Mouse (Mus musculus) retina, postnatal 1 day (tissue): ENCODE measurements around the gene Ifrd2.

ENCODE experiments used
- DNase-seq: peaks from one replicate; pipeline ENCODE4 v3.0.0-alpha.2; 2012

Gene Ifrd2

DNA sequence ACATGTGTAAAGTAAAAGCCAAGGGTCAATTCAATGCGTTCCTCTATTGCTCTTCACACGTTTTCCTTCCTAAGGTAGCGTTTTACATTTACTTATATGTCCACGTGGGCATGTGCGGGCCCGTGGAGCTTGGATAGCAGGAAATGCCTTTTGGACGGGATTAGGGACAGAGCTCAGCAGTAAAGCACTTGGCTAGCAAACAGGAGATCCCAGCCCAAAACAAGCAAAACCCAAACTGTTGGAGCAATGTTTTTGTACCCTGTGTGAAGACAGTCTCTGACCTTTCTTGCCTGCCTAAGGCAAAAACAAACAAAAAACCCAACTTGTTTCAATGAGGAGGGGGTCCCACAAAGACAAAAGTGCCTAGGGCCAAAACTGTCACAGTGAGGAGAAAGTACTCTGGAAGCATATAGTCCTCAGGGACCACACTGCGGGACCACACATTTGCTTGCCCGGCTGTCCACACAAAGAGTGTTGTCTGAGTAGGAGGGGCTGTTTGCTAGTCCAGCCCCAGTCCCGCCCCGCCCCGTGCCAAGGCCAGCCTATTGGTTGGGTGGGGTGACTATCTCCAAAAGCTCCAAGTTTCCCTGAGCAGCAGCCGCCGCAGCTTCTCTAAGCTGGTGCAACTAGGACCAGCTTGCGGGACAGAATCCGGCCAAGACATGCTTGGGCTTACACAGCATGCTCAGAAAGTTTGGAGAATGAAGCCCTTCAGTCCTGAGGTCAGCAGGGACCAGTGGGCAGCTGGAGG is 10.9 kb upstream of the Ifrd2 start, which contains the start of gene Hyal1:
Gene Hyal1 (plus strand): TSS at position 571 of the 751 bp plus-strand sequence.
- peak; percentile 89 for DNase-seq

GRCm38 (mm10) chr9:107577871-107578270 is 9.6 kb upstream of the Ifrd2 start:
- no peak for DNase-seq

DNA sequence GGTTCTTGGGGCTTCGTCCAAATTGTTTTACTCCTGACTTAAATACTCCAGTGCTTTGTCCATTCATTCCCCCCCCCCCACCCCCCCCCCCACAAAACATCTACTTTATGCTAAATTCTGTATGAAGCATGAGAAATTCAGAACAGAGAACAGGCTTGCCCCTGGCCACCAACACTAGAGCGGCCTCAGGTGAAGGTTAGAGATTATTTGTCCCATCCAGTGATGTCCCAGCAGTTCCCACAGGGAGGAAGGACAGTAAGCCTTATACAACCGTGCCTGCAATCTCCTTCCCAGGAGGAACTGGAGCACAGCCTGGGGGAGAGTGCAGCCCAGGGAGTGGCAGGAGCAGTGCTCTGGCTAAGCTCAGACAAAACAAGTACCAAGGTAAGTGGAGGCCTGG is 8.9 kb upstream of the Ifrd2 start, which contains the start of gene Naa80:
Gene Naa80 (plus strand): TSS at position 301 of the 400 bp plus-strand sequence.
- no peak for DNase-seq

GRCm38 (mm10) chr9:107579023-107579900 is 8.2 kb upstream of the Ifrd2 start:
- no peak for DNase-seq

- peak; percentile 88 for DNase-seq
Measured at GRCm38 (mm10) chr9:107580501-107581317, 6.7 kb upstream of the Ifrd2 start, which contains the start of gene Hyal3. Gene Hyal3 (plus strand): TSS chr9:107580818.

DNA sequence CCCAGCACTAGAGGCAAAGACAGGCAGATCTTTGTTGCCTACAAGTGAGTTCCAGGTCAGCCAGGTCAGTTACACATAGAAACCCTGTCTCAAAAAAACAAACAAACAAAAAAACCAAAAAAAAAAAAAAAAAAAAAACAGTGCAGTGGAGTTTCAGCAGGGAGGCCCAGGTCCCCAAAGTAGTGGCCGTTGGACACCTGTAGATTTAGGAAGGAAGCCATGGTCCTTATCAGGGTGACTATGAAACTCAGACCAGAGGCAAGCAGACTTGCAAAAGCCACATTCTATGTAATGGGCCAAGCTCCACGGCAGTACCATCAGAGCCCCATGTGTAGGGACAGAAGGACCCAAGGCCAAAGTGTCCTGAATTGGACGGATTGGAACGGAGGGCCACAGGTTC is 5.9 kb upstream of the Ifrd2 start:
- DNase-seq, result no peak

DNA sequence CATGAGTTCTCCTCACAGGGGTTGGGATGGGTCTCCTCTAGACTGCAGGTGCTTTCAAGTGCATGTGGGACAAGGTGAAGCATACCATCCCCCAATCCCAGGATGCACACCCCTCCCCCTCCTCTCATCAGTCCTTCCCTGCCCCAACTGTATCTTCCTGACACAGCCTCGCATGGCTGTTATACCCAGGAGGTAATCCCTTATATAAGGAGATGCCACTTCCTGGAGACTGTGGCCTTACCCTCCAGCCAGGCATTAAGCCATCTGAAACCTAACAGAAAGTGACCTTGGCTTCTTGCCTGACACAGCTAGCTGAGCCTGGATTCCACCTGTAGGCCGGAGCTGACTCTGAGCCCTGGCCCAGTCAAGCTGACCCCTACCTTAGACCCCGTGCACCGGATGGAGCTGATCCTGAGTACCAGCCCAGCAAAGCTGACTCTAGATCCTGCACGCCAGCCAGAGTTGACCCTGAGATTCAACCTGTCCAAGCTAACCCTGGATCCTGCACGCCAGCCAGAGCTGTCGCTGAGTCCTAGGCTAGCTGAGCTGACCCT is 4.9 kb upstream of the Ifrd2 start:
- DNase-seq, result no peak

GRCm38 (mm10) chr9:107583174-107583573 is 4.3 kb upstream of the Ifrd2 start:
- DNase-seq, result no peak

- no peak for DNase-seq
Measured at GRCm38 (mm10) chr9:107586504-107586903, 938 bp upstream of the Ifrd2 start.

DNA sequence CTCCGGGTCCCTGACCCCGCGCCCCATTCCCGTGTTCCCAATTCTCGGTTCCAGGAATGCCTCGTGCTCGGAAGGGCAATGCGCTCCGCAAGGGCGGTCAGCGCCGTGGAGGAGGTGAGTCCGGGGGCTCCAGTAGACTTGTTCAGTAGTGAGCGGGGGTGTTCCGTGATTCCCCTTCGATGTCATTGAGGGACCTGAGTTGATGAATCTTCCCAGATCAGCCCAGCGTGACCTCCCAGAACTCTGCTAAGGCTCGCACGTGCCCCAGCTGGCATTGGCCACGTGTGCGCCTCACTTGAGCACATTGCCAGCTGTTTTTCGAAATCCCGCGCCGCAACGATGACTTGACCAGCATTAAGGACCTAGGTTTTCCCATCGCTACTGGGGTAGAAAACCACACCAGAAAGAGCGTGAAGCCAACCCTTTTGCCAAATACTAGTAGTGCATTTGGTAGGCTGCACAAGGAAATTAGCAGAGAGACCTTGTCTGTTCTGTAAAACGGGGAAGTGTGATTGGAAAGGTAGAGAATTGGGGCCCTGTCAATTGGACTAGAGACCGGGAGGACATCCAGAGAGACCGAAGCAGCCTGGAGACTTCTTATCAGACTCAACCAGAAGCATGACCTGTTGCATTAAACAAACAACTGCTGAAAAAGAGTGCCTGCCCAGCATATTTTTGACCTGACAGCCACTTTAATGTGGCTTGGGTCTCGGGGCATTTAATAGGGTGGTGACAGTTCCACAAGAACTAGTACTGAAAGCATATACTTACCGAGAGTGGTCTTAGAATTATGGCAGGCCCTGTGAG is 594 bp downstream of the Ifrd2 start:
- DNase-seq, result no peak

- no peak for DNase-seq
Measured at GRCm38 (mm10) chr9:107590058-107590772, 2.8 kb downstream of the Ifrd2 start.

DNA sequence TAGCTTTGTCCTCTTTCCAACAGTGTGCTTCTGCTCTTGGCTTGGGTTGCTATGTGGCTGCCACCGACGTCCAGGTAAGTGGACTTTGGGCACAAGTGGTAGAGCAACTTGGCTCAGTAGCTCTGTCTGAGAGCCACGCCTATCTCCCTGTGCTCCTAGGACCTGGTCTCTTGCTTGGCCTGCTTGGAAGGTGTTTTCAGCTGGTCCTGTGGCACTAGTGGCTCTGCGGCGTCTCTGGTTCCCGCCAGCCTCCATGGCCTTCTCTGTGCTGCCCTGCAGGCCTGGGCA is 3.3 kb downstream of the Ifrd2 start:
- DNase-seq, result no peak

GRCm38 (mm10) chr9:107593101-107593976 is 5.9 kb downstream of the Ifrd2 start:
- DNase-seq, result peak; percentile 63

DNA sequence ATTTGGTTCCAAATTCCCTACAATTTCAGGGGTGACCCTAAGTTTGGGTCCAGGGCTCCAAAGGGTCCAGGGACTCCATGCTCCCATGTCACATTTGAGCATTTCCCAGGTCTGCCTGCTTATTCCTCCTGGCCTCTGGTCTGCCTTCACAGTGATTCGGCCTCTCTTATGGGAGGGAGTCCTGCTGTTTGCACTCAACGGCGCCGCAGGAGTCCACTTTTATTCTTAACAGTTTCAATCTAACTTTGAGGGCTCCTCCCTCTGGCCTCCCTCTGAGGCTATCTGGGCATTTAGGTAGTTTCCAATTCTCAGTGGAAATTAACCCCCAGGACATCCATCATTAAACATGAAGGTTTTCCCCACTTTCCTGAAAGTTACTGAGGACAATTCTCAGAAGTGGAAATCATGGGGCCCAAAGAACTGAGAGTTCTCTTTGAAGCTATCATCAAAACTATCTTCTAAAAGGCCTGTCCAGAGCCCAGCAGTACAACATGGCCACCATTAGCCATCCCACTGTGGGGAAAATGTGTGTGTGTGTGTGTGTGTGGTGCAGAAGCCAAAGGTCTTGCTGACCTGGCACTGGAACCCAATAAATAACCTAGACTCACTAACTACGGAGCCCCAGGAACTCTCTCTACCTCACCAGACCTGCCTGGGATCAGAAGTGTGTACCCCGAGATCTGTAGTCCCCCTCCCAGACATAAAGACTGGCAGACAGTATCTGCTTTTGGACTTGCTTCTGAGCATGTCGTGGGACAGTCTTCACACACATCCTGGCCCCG is 7.0 kb downstream of the Ifrd2 start:
- DNase-seq, result no peak

- DNase-seq, result no peak
Measured at GRCm38 (mm10) chr9:107596619-107597569, 9.5 kb downstream of the Ifrd2 start.

GRCm38 (mm10) chr9:107598385-107598784 is 10.9 kb downstream of the Ifrd2 start:
- DNase-seq, result no peak

DNA sequence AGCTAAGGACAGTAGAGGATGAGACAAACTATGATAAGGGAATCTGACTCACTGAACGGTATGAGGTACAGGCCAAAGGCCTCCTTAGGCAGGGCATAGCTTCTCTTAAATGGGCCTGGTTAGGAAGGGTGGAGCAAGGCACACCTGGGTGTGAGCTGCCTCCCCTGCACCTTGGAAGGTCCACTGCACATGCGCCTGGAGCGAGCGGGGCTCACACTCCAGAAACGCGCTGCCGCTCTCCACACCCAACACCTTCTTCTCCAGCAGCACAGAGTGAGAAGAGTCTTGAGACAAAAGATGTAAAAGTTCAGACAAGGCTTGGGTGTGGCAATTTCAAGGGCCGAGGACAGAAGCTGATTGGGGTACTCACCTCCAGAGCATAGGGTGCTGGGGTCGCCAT is 12.0 kb downstream of the Ifrd2 start:
- DNase-seq, result no peak

- DNase-seq, result peak; percentile 73
Measured at GRCm38 (mm10) chr9:107599842-107600241, 12.4 kb downstream of the Ifrd2 start.
